Mouse (Mus musculus) heart, postnatal 25 days (tissue): ENCODE results near the gene Gm7982. TPM values are rescaled to one million over a fixed set of nuclear protein-coding genes. Genes with fewer than 3 reads are reported as not detected.
"Not testable (repeated sequence)": the region's sequence is repeated elsewhere in the genome, so short reads cannot be mapped to it uniquely, and the experiment has no call there.

Experiments used
- DNase-seq: peaks from one replicate; pipeline ENCODE4 v3.0.0; 2022; ENCODE audit warnings: low spot score
- intact Hi-C: fragments of 180-260 bp; cut with DNase I; formaldehyde crosslinking; loops from one replicate; pipeline ENCODE4 v1.15.1; 2025
- total RNA-seq, 2 experiments: library from RNA; stranded (reverse); gene quantifications; 2 replicates each; pipeline ENCODE4 v1.2.3; 2021

Gene Gm7982
- total RNA-seq: not detected

- intact Hi-C loops, DNase-seq: not testable (repeated sequence)
Observed at GRCm38 (mm10) chr5:95741714-95742113, at the start of gene Gm7982. Gm7982 (plus strand) TSS chr5:95742014.

DNA sequence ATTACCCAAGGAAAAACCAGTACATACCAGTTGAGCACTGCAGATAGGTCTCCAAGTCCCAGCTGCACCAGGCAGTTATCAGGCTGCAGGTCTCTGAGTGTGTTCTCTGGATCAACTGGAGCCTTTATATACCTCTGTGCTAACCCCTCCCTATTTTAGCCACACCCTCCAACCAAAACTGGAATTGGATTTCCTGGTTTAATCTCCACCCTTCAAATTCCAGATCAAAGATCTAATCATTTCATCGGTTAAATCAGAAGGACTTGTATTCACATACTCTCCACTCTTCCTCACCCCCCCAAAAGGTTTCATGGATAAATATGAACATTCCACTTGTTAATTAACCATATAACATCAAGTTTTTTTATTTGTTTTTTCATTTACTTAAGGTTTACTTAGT lies 5.7 kb upstream of the Gm7982 start, which contains the start of gene Gm7978:
Gene Gm7978 (minus strand): TSS at position 101 of the 400 bp plus-strand sequence.
- intact Hi-C loops, DNase-seq: not testable (repeated sequence)

DNA sequence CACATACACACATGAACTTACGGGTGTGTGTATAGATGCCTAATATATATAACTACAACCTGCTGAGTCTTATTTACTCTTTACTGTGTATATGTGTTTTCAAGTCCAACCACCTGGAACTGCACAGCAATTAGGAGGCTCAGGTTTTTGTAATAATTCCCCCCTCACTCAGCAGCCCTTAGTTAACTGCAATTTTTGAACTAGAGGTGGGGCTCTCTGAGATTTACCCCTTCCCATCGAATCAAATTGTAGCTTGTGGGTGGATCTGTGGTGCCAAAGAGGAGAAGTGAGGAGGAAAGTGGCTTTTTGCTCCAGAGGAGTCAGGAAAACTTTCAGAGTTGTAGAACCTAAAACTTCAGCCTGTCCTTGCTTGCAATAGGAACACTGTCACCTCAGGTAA lies 33.9 kb downstream of the Gm7982 start, which contains the start of gene E330014E10Rik:
Gene E330014E10Rik (plus strand): TSS at position 301 of the 400 bp plus-strand sequence.
- intact Hi-C loops, DNase-seq: not testable (repeated sequence)

Other genes with a start within 250 kb of the Gm7982 start
- not detected for gene Gm3286, start 231.3 kb upstream of the Gm7982 start, total RNA-seq
- gene Gm7971, start 147.1 kb upstream of the Gm7982 start, total RNA-seq: not detected
- gene Gm7978, start 5.8 kb upstream of the Gm7982 start, total RNA-seq: not detected
- not detected for gene E330014E10Rik, start 34.0 kb downstream of the Gm7982 start, total RNA-seq
- gene Cxcl13, start 214.9 kb downstream of the Gm7982 start, total RNA-seq: 1 to 10 TPM in 1 of 2 experiments, under 1 TPM in 1; 0.29 to 1.6 TPM